Mouse (Mus musculus) limb, embryonic 13.5 days (tissue): ENCODE measurements around the gene Nr4a2. TPM values are rescaled to one million over a fixed set of nuclear protein-coding genes. Genes with fewer than 3 reads are reported as not detected.

ENCODE experiments used
- ATAC-seq: fragments of 200-750 bp; cut with Nextera tagmentation; 2 replicates; pipeline ENCODE4 v1.8.0; 2017; ENCODE audit warnings: low read depth, moderate number of reproducible peaks, moderate TSS enrichment; ENCODE audit not compliant: low FRiP score
- H3K27ac ChIP-seq: fragments of 300-500 bp; sonication (generic); 2 replicates; pipeline ENCODE4 v1.5.1; 2015; ENCODE audit warnings: inconsistent platforms, mild to moderate bottlenecking, moderate library complexity
- H3K27me3 ChIP-seq: fragments of 300-500 bp; sonication (generic); 2 replicates; pipeline ENCODE4 v1.6.1; 2015; ENCODE audit warnings: mild to moderate bottlenecking, inconsistent platforms
- H3K36me3 ChIP-seq: fragments of 300-500 bp; sonication (generic); 2 replicates; pipeline ENCODE4 v1.6.1; 2015; ENCODE audit warnings: inconsistent platforms, mild to moderate bottlenecking, moderate library complexity
- H3K4me1 ChIP-seq: fragments of 300-500 bp; sonication (generic); 2 replicates; pipeline ENCODE4 v1.6.1; 2015; ENCODE audit warnings: inconsistent platforms
- H3K4me2 ChIP-seq: fragments of 300-500 bp; sonication (generic); replicated peaks from 2 replicates; pipeline ENCODE4 v1.6.1; 2015; ENCODE audit warnings: inconsistent platforms, mild to moderate bottlenecking, moderate library complexity
- H3K4me3 ChIP-seq: fragments of 300-500 bp; sonication (generic); 2 replicates; pipeline ENCODE4 v1.5.1; 2015; ENCODE audit warnings: moderate library complexity, mild to moderate bottlenecking, inconsistent platforms
- H3K9ac ChIP-seq: fragments of 300-500 bp; sonication (generic); 2 replicates; pipeline ENCODE4 v1.6.1; 2015; ENCODE audit warnings: mild to moderate bottlenecking, inconsistent platforms
- H3K9me3 ChIP-seq: fragments of 300-500 bp; sonication (generic); 2 replicates; pipeline ENCODE4 v1.6.1; 2016; ENCODE audit warnings: inconsistent platforms
- WGBS: fragments of 180-500 bp; shearing (Covaris S2); methylation state at CpG from one replicate; pipeline ENCODE4 v1.1.7; 2015; 5-methylcytosine and 5-hydroxymethylcytosine counted together
- polyA plus RNA-seq: library from polyadenylated mRNA; unstranded; fragments of >200 nt; fragmentation: Nextera tagmentation; extraction: Ambion mirVana; gene quantifications from 2 replicates; pipeline ENCODE4 v1.2.1, GENCODE M21; 2015

Nr4a2 gene
- polyA plus RNA-seq: 8.7 and 9.1 TPM in 2 replicates

- Histone ChIP-seq H3K4me1 (peaks cover 9% of the 10 kb centered on the region), H3K4me3 (peak within 1 kb of the TSS; percentile 89), H3K9ac (peak within 1 kb of the TSS; percentile 97), H3K36me3 (no peaks in the 10 kb centered on the region), H3K9me3 (no peaks in the 10 kb centered on the region), H3K4me2 (peak within 1 kb of the TSS; percentile 70), H3K27me3 (no peaks in the 10 kb centered on the region), H3K27ac (peak within 1 kb of the TSS; percentile 92)
- peak; percentile 95 for ATAC-seq
- 8% methylated on average over 55 of the region's 69 CpGs for WGBS
These were observed at the start of gene Nr4a2 for GRCm38 (mm10) chr2:57123991-57124840. TSS of gene Nr4a2 (minus strand) at chr2:57124003.

DNA sequence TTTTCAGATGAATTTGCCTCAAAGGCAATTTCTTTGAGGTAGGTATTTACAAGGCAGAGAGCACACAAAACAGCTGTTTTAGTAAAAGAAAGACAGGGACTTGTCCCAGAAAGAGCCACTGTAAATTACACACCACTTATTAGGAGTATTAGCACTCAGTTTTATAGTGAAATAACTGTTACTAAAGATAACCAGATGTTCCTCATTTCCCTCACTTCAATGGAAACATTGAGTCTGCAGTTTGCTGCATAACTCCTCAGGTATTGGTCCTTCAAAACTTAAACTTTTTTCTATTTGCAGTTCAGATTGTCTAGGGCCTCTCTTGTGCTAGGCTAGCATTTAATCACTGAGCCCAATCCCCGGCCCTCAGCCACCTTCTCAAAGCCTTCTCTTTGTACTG lies 41.6 kb upstream of the Nr4a2 start:
- Histone ChIP-seq H3K4me3 (no peak overlapping the region), H3K9ac (no peak overlapping the region), H3K27me3 (no peaks in the 10 kb centered on the region), H3K9me3 (no peaks in the 10 kb centered on the region), H3K4me1 (no peaks in the 10 kb centered on the region), H3K36me3 (no peaks in the 10 kb centered on the region), H3K27ac (no peak overlapping the region), H3K4me2 (no peak overlapping the region)
- no peak for ATAC-seq
- WGBS: 57% methylated on average over 1 of the region's 1 CpGs

DNA sequence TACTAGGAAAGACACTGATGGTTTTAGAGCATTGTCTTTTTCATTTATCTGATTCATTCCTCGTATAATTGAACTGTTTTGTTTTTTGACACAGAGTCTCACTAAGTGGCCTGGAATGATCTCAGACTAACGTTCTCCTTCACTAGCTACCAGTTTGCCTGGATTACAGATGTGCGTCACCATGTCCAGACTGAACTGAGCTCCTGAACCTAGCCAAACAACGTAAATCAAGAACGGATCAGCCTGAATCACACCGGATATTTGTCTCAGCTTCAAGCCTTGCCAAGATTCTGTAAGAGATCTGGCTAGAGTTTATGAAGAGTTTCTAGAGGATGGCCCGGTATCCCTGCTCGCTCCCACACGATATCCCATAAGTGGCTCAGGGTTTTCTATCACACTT lies 33.0 kb upstream of the Nr4a2 start:
- Histone ChIP-seq H3K4me2 (no peak overlapping the region), H3K4me3 (no peak overlapping the region), H3K36me3 (no peaks in the 10 kb centered on the region), H3K4me1 (no peaks in the 10 kb centered on the region), H3K27ac (no peak overlapping the region), H3K27me3 (no peaks in the 10 kb centered on the region), H3K9ac (no peak overlapping the region), H3K9me3 (no peaks in the 10 kb centered on the region)
- WGBS: 84% methylated on average over 9 of the region's 9 CpGs
- ATAC-seq: no peak

DNA sequence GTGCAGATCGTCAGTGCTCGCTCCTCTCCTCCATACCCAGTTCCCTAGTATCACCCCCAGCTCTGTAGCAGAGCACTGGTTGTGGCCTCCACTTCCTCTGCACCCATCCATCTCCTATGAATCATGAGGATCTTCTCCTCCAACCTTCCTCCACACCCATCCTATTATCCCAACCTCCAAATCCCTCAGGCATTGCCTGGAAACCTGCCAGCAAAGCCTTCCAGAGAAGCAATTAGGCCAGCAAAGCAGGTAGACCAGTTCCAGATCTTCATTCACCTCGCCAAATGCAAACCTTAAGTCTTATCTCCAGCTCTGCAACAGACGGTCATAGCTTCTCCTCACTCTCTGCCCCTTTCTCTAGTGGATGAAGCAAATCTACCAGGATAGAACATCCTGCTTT lies 26.0 kb upstream of the Nr4a2 start:
- Histone ChIP-seq H3K4me3 (no peak overlapping the region), H3K9me3 (no peaks in the 10 kb centered on the region), H3K4me1 (no peaks in the 10 kb centered on the region), H3K4me2 (no peak overlapping the region), H3K9ac (no peak overlapping the region), H3K27me3 (no peaks in the 10 kb centered on the region), H3K36me3 (no peaks in the 10 kb centered on the region), H3K27ac (no peak overlapping the region)
- WGBS: 82% methylated on average over 4 of the region's 4 CpGs
- ATAC-seq: no peak

- no peaks in the 10 kb centered on the region for H3K36me3 ChIP-seq
- 96% methylated on average over 2 of the region's 2 CpGs for WGBS
- no peak overlapping the region for H3K4me2 ChIP-seq
- no peak overlapping the region for H3K27ac ChIP-seq
- no peak for ATAC-seq
- H3K9ac ChIP-seq: no peak overlapping the region
- no peaks in the 10 kb centered on the region for H3K4me1 ChIP-seq
- no peaks in the 10 kb centered on the region for H3K9me3 ChIP-seq
- no peaks in the 10 kb centered on the region for H3K27me3 ChIP-seq
- no peak overlapping the region for H3K4me3 ChIP-seq
These were observed 24.4 kb upstream of the Nr4a2 start for GRCm38 (mm10) chr2:57148231-57148630.

DNA sequence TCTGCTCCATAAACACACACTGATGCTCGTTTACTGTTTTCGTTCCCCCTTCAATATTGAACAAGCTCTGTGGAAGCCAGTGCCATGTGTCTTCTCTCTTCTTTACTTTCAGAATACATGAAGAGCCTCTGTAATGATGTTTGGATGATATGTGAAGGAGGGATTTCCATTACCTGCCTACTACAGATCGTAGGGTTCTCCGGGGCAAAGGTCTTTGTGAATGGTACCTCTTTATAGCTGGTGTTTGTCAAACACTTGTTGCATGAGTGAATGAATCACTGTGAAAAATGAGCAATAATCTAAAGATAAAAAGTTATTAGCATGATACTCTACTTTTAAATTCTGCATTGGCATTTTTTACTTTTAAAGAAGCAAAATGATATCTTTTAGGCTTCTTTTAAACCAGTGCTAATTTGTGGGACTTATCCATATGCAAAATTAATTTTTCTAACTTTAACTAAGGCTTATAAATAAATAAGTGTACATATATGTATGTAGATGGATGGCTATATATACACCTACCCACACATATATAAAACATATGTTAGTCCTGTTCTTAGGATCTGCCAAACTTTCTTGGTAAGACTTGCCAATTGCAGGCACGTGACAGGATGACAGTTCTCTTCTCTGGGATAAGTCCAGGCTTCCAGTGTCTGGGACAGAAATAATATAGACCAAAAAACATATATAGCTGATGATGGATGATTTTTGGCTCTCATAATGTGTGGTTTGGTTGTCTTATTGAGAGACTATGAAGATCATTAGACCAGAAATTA lies 22.0 kb upstream of the Nr4a2 start:
- H3K27ac ChIP-seq: no peak overlapping the region
- 85% methylated on average over 5 of the region's 5 CpGs for WGBS
- H3K4me2 ChIP-seq: no peak overlapping the region
- H3K9me3 ChIP-seq: no peaks in the 10 kb centered on the region
- H3K27me3 ChIP-seq: no peaks in the 10 kb centered on the region
- no peak for ATAC-seq
- no peaks in the 10 kb centered on the region for H3K36me3 ChIP-seq
- H3K4me1 ChIP-seq: no peaks in the 10 kb centered on the region
- no peak overlapping the region for H3K4me3 ChIP-seq
- H3K9ac ChIP-seq: no peak overlapping the region

GRCm38 (mm10) chr2:57138594-57138993 lies 14.8 kb upstream of the Nr4a2 start:
- Histone ChIP-seq H3K4me2 (no peak overlapping the region), H3K4me3 (no peak overlapping the region), H3K27ac (no peak overlapping the region), H3K9me3 (no peaks in the 10 kb centered on the region), H3K9ac (no peak overlapping the region), H3K4me1 (no peaks in the 10 kb centered on the region), H3K27me3 (no peaks in the 10 kb centered on the region), H3K36me3 (no peaks in the 10 kb centered on the region)
- 87% methylated on average over 6 of the region's 6 CpGs for WGBS
- no peak for ATAC-seq

- 75% methylated on average over 4 of the region's 4 CpGs for WGBS
- no peak overlapping the region for H3K27ac ChIP-seq
These were observed 3.7 kb upstream of the Nr4a2 start for GRCm38 (mm10) chr2:57127461-57127860.

DNA sequence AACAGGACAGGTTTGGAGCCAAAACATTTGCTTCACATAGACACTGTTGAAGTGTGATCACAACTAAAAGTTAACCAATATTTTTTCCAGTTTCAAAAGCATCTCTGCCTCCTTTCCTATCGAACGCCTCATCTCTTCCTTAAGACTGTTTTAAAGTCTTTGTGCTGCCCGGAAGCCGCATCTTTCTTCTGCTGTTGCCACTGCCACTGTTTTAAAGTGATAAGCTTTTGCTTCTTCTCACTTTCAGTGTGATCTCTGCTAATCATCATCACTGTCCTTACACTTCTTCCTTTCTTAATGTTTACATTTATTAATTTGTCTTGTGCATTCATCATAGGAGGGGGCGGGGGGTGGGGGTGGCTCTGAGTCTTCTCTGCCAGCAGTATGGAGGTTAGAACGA lies 2.1 kb upstream of the Nr4a2 start:
- WGBS: 86% methylated on average over 6 of the region's 6 CpGs
- Histone ChIP-seq H3K4me1 (peaks cover 9% of the 10 kb centered on the region), H3K4me2 (no peak overlapping the region)

More at GRCm38 (mm10) chr2:57127461-57127860, 3.7 kb upstream of the Nr4a2 start:
- Histone ChIP-seq H3K4me2 (no peak overlapping the region), H3K27me3 (no peaks in the 10 kb centered on the region), H3K9ac (no peak overlapping the region), H3K9me3 (no peaks in the 10 kb centered on the region), H3K4me3 (no peak overlapping the region), H3K36me3 (no peaks in the 10 kb centered on the region), H3K4me1 (peaks cover 8% of the 10 kb centered on the region)
- ATAC-seq: no peak

GRCm38 (mm10) chr2:57122986-57123980 lies 520 bp downstream of the Nr4a2 start:
- Histone ChIP-seq H3K4me1 (peaks cover 9% of the 10 kb centered on the region), H3K36me3 (no peaks in the 10 kb centered on the region), H3K27ac (peak overlapping the region; percentile 92), H3K4me2 (peak overlapping the region; percentile 70), H3K9ac (peak overlapping the region; percentile 97), H3K27me3 (no peaks in the 10 kb centered on the region), H3K4me3 (peak overlapping the region; percentile 89), H3K9me3 (no peaks in the 10 kb centered on the region)
- WGBS: under 1% methylated on average over 61 of the region's 67 CpGs
- peak; percentile 83 for ATAC-seq

More for the DNA sequence above, 2.1 kb upstream of the Nr4a2 start:
- Histone ChIP-seq H3K9me3 (no peaks in the 10 kb centered on the region), H3K27me3 (no peaks in the 10 kb centered on the region), H3K9ac (no peak overlapping the region), H3K36me3 (no peaks in the 10 kb centered on the region), H3K4me3 (no peak overlapping the region), H3K27ac (no peak overlapping the region)
- ATAC-seq: no peak

- Histone ChIP-seq H3K27me3 (no peaks in the 10 kb centered on the region), H3K9me3 (no peaks in the 10 kb centered on the region), H3K9ac (no peak overlapping the region), H3K36me3 (no peaks in the 10 kb centered on the region), H3K4me1 (peaks cover 17% of the 10 kb centered on the region), H3K4me3 (no peak overlapping the region), H3K4me2 (no peak overlapping the region), H3K27ac (no peak overlapping the region)
- WGBS: 84% methylated on average over 4 of the region's 4 CpGs
- ATAC-seq: no peak
These were observed 2.7 kb downstream of the Nr4a2 start for GRCm38 (mm10) chr2:57121110-57121509.
